Mouse (Mus musculus) kidney, adult 2 months (tissue): ENCODE results near the gene Kpna1.

Experiments used
- CTCF ChIP-seq: fragments of 200-500 bp; conservative IDR thresholded peaks from 2 replicates; pipeline ENCODE4 v1.5.1; 2011; ENCODE audit warnings: low read depth, mild to moderate bottlenecking, control low read depth, low read length, moderate library complexity, mixed read lengths; ENCODE audit not compliant: insufficient read depth, insufficient read length
- POLR2A ChIP-seq: fragments of 200-500 bp; IDR thresholded peaks from one replicate; pipeline ENCODE4 v1.6.1; 2011; ENCODE audit warnings: low read depth, low read length, control low read depth

- no peak for TF ChIP-seq CTCF
- TF ChIP-seq POLR2A: no peak
These were observed 101.4 kb downstream of the Kpna1 start for GRCm38 (mm10) chr16:36079916-36080315.
